Mouse (Mus musculus) heart, embryonic 16.5 days (tissue): ENCODE results near the gene Gnaq. TPM values are rescaled to one million over a fixed set of nuclear protein-coding genes. Genes with fewer than 3 reads are reported as not detected.

Experiments used
- ATAC-seq: fragments of 200-750 bp; cut with Nextera tagmentation; replicated peaks from 2 replicates; pipeline ENCODE4 v1.8.0; 2017; ENCODE audit warnings: moderate number of reproducible peaks; ENCODE audit not compliant: insufficient read depth, low FRiP score; ENCODE audit errors: extremely low read depth
- H3K27ac ChIP-seq: fragments of 300-500 bp; sonication (generic); 2 replicates; pipeline ENCODE4 v1.5.1; 2014; ENCODE audit warnings: mild to moderate bottlenecking, low read length, control low read depth, moderate library complexity
- H3K27me3 ChIP-seq: fragments of 300-500 bp; sonication (generic); 2 replicates; pipeline ENCODE4 v1.6.1; 2014; ENCODE audit warnings: low read length, mixed read lengths; ENCODE audit not compliant: control insufficient read depth, insufficient read depth
- H3K36me3 ChIP-seq: fragments of 300-500 bp; sonication (generic); 2 replicates; pipeline ENCODE4 v1.6.1; 2014; ENCODE audit not compliant: control insufficient read depth, insufficient read depth
- H3K4me1 ChIP-seq: fragments of 300-500 bp; sonication (generic); 2 replicates; pipeline ENCODE4 v1.6.1; 2014; ENCODE audit warnings: low read length, mixed read lengths; ENCODE audit not compliant: control insufficient read depth, insufficient read depth
- H3K4me2 ChIP-seq: fragments of 300-500 bp; sonication (generic); 2 replicates; pipeline ENCODE4 v1.6.1; 2014; ENCODE audit warnings: low read depth, mild to moderate bottlenecking, control low read depth, low read length
- H3K4me3 ChIP-seq: fragments of 300-500 bp; sonication (generic); 2 replicates; pipeline ENCODE4 v1.5.1; 2014; ENCODE audit warnings: mild to moderate bottlenecking, control low read depth, low read length
- H3K9ac ChIP-seq: fragments of 300-500 bp; sonication (generic); 2 replicates; pipeline ENCODE4 v1.6.1; 2014; ENCODE audit warnings: low read length, control low read depth
- H3K9me3 ChIP-seq: fragments of 300-500 bp; sonication (generic); replicated peaks from 2 replicates; pipeline ENCODE4 v1.6.1; 2016; ENCODE audit warnings: low read length; ENCODE audit not compliant: control insufficient read depth
- WGBS: fragments of 180-500 bp; shearing (Covaris S2); extraction: QIAGEN DNeasy Blood & Tissue Kit; methylation state at CpG from one replicate; pipeline ENCODE4 v1.1.7; 2014; 5-methylcytosine and 5-hydroxymethylcytosine counted together
- polyA plus RNA-seq: library from polyadenylated mRNA; unstranded; fragments of >200 nt; fragmentation: Nextera tagmentation; extraction: Ambion mirVana; gene quantifications from 2 replicates; pipeline ENCODE4 v1.2.1, GENCODE M21; 2015

Gnaq gene
- polyA plus RNA-seq, 1 experiment from 2014 or later: 20.5 TPM

GRCm38 (mm10) chr19:16394381-16394780, 261.8 kb downstream of the Gnaq start:
- Histone ChIP-seq H3K27ac (no peak overlapping the region), H3K27me3 (no peaks in the 10 kb centered on the region), H3K4me3 (no peak overlapping the region), H3K36me3 (no peaks in the 10 kb centered on the region), H3K9me3 (no peaks in the 10 kb centered on the region), H3K4me1 (no peaks in the 10 kb centered on the region), H3K4me2 (no peak overlapping the region), H3K9ac (no peak overlapping the region)
- WGBS: 65% methylated on average over 5 of the region's 5 CpGs
- ATAC-seq: no peak

DNA sequence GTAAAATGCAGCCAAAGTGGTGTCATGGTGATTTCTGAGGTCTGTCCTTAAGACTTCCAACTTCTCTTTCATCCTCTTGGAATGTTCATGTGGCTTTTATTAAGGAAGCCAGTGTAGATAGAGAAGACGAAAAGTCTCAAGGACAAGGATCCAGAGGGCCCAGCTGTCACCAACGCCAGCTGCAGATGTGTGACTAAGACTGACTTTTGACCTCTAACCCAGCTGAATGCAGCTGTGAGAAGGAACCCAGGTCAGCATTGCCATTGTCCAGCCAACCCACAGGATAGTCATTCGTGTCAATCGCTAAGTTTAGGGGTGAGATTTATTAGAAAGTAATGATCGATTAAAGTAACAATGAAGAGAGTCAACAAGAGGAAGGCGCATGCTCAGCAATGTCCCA, 270.5 kb downstream of the Gnaq start:
- Histone ChIP-seq H3K4me2 (no peak overlapping the region), H3K4me3 (no peak overlapping the region), H3K27ac (no peak overlapping the region), H3K27me3 (no peaks in the 10 kb centered on the region), H3K36me3 (no peaks in the 10 kb centered on the region), H3K4me1 (no peaks in the 10 kb centered on the region), H3K9ac (no peak overlapping the region), H3K9me3 (no peaks in the 10 kb centered on the region)
- no peak for ATAC-seq
- WGBS: 82% methylated on average over 6 of the region's 6 CpGs

DNA sequence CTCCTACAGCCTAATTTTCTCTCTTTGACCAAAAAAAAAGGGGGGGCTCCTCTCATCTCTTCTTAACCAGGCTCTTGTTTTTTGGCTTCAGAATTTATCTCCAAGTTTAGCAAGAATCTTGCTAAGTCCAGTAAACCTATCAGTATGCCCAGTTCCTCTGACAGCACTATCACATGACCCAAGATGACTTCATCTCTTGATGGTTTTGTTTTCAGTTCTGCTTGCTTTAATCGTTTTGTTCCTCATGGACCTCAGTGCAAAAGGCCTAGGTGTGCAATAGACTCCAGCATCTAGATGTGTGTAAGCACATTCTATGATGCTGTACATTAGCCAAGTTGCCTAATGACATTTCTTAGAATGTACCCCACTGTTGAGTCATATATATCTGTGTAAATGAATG, 275.1 kb downstream of the Gnaq start:
- Histone ChIP-seq H3K27ac (no peak overlapping the region), H3K27me3 (no peaks in the 10 kb centered on the region), H3K9me3 (no peaks in the 10 kb centered on the region), H3K4me2 (no peak overlapping the region), H3K4me3 (no peak overlapping the region), H3K4me1 (no peaks in the 10 kb centered on the region), H3K36me3 (no peaks in the 10 kb centered on the region), H3K9ac (no peak overlapping the region)
- WGBS: 65% methylated on average over 1 of the region's 1 CpGs
- ATAC-seq: no peak

DNA sequence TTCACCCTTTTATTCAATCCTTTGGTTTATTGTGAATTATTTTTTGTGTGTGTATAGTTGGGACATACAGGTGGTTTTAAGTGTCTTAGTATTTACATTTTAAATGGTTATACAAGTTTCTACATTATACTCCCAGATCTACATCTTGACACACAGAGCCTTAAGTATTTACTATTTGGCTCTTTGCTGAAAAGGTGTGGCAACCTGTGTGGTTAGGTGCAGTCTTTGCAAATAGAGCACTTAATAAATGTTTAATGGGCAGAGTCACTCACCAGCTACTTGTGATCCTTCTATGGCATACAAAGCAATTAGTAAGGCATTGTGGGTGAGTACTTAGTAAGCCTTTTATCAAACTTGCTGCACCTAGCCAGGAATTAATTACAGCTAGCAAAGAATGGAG, 278.7 kb downstream of the Gnaq start:
- Histone ChIP-seq H3K27ac (no peak overlapping the region), H3K4me3 (no peak overlapping the region), H3K27me3 (no peaks in the 10 kb centered on the region), H3K9me3 (no peaks in the 10 kb centered on the region), H3K36me3 (no peaks in the 10 kb centered on the region), H3K4me1 (no peaks in the 10 kb centered on the region), H3K9ac (no peak overlapping the region), H3K4me2 (no peak overlapping the region)
- ATAC-seq: no peak

DNA sequence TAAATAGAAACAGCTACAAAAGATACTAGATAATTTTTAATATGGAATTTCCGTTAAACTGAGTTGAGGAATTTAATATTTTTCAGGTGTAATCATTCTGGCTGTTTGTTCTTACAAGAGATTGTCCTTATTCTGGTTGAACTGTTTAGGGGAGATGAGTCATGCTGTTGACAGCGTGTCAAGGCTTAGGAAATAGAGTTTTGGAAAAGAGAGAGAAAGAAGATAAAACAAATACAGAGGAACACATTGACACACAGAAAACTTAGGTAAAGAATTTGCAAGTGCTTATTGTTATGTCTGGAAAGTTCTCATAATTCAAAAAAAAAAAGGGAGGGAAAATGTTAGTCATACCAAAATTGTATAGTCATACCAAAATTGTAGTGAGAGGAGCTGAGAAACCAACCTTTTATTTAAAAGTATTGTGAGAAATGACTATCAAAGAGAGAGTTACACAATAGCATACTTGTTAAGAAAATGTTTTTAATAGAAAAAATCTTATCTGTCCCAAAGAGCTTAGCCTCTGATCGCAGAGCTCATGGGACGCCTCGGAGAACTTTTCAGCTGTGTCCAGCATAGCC, 285.5 kb downstream of the Gnaq start:
- ATAC-seq: no peak
- Histone ChIP-seq H3K4me2 (no peak overlapping the region), H3K9ac (no peak overlapping the region), H3K27me3 (no peaks in the 10 kb centered on the region), H3K9me3 (no peaks in the 10 kb centered on the region; the same call in 1 of the 2 replicates), H3K36me3 (no peaks in the 10 kb centered on the region), H3K4me3 (no peak overlapping the region), H3K27ac (no peak overlapping the region), H3K4me1 (no peaks in the 10 kb centered on the region)
- 78% methylated on average over 5 of the region's 5 CpGs for WGBS

- H3K36me3 ChIP-seq: no peaks in the 10 kb centered on the region
- H3K9ac ChIP-seq: no peak overlapping the region
- H3K9me3 ChIP-seq: peaks cover 5% of the 10 kb centered on the region; the same call in 1 of the 2 replicates
- H3K4me3 ChIP-seq: no peak overlapping the region
- ATAC-seq: no peak
- no peaks in the 10 kb centered on the region for H3K4me1 ChIP-seq
- WGBS: 66% methylated on average over 2 of the region's 2 CpGs
- H3K4me2 ChIP-seq: no peak overlapping the region
- no peaks in the 10 kb centered on the region for H3K27me3 ChIP-seq
- H3K27ac ChIP-seq: no peak overlapping the region
Observed at GRCm38 (mm10) chr19:16425596-16425995, 293.0 kb downstream of the Gnaq start.

DNA sequence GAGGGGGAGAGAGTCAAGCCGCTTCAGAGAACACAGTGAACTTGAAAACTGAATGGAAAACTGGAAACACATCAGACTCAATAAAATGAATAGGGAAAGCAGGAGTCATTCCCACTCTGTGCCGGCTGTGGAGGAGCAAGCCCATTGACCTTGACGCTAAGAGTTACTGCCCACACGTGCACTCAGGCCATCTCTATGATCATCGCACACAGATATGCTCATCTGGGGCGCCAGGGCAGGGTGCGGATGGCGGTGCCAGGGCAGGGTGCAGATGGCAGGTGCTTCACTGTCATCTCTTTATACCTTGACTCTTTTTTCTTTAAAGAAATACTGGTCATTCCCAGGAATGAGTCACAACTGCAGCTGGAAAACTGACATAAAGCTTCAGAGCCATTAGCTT, 298.7 kb downstream of the Gnaq start:
- no peak overlapping the region for H3K27ac ChIP-seq

GRCm38 (mm10) chr19:16434879-16435278, 302.2 kb downstream of the Gnaq start:
- Histone ChIP-seq H3K9ac (no peak overlapping the region; the same call in 1 of the 2 replicates), H3K4me1 (peaks cover 22% of the 10 kb centered on the region), H3K27ac (no peak overlapping the region), H3K4me3 (peak overlapping the region; percentile 58), H3K27me3 (peaks cover 23% of the 10 kb centered on the region), H3K4me2 (peak overlapping the region; percentile 80), H3K36me3 (no peaks in the 10 kb centered on the region), H3K9me3 (no peaks in the 10 kb centered on the region)
- WGBS: 18% methylated on average over 9 of the region's 9 CpGs
- ATAC-seq: no peak

More for the DNA sequence above, 298.7 kb downstream of the Gnaq start:
- Histone ChIP-seq H3K27me3 (peaks cover 10% of the 10 kb centered on the region; the same call in 1 of the 2 replicates), H3K4me2 (no peak overlapping the region), H3K4me3 (no peak overlapping the region), H3K36me3 (no peaks in the 10 kb centered on the region), H3K9me3 (peaks cover 5% of the 10 kb centered on the region; the same call in 1 of the 2 replicates), H3K9ac (no peak overlapping the region), H3K4me1 (peaks cover 14% of the 10 kb centered on the region)
- WGBS: 79% methylated on average over 8 of the region's 8 CpGs
- ATAC-seq: no peak

- H3K9ac ChIP-seq: peak within 1 kb of the TSS; percentile 64
- H3K27me3 ChIP-seq: peaks cover 23% of the 10 kb centered on the region
- WGBS: under 1% methylated on average over 27 of the region's 27 CpGs
- H3K36me3 ChIP-seq: no peaks in the 10 kb centered on the region
- ATAC-seq: peak; percentile 33
- peak within 1 kb of the TSS; percentile 58 for H3K4me3 ChIP-seq
- peak within 1 kb of the TSS; percentile 80 for H3K4me2 ChIP-seq
- H3K4me1 ChIP-seq: peaks cover 22% of the 10 kb centered on the region
- no peaks in the 10 kb centered on the region for H3K9me3 ChIP-seq
- H3K27ac ChIP-seq: no peak within 1 kb of the TSS
Observed at GRCm38 (mm10) chr19:16435531-16436231, 303.1 kb downstream of the Gnaq start, which contains the start of gene Gna14. TSS of gene Gna14 (plus strand) at chr19:16435762.
